Mouse (Mus musculus) heart, embryonic 13.5 days (tissue): ENCODE data around the gene Emilin3. TPM values are rescaled to one million over a fixed set of nuclear protein-coding genes. Genes with fewer than 3 reads are reported as not detected.
"Not testable (repeated sequence)": the region's sequence is repeated elsewhere in the genome, so short reads cannot be mapped to it uniquely, and the experiment has no call there.

Experiments
- ATAC-seq: fragments of 200-750 bp; cut with Nextera tagmentation; 2 replicates; pipeline ENCODE4 v1.8.0; 2017; ENCODE audit warnings: moderate TSS enrichment; ENCODE audit not compliant: insufficient number of reproducible peaks, low FRiP score, low TSS enrichment; ENCODE audit errors: extremely low read depth
- H3K27ac ChIP-seq: fragments of 300-500 bp; sonication (generic); replicated peaks from 2 replicates; pipeline ENCODE4 v1.5.1; 2015; ENCODE audit warnings: moderate library complexity, mild to moderate bottlenecking, inconsistent platforms
- H3K27me3 ChIP-seq: fragments of 300-500 bp; sonication (generic); replicated peaks from 2 replicates; pipeline ENCODE4 v1.6.1; 2015; ENCODE audit warnings: mild to moderate bottlenecking, inconsistent platforms
- H3K36me3 ChIP-seq: fragments of 300-500 bp; sonication (generic); 2 replicates; pipeline ENCODE4 v1.6.1; 2015; ENCODE audit warnings: mild to moderate bottlenecking, inconsistent platforms
- H3K4me1 ChIP-seq: fragments of 300-500 bp; sonication (generic); 2 replicates; pipeline ENCODE4 v1.6.1; 2015; ENCODE audit warnings: inconsistent platforms
- H3K4me2 ChIP-seq: fragments of 300-500 bp; sonication (generic); 2 replicates; pipeline ENCODE4 v1.6.1; 2015; ENCODE audit warnings: inconsistent platforms, mild to moderate bottlenecking, moderate library complexity
- H3K4me3 ChIP-seq: fragments of 300-500 bp; sonication (generic); 2 replicates; pipeline ENCODE4 v1.5.1; 2015; ENCODE audit warnings: moderate library complexity, mild to moderate bottlenecking, inconsistent platforms
- H3K9ac ChIP-seq: fragments of 300-500 bp; sonication (generic); 2 replicates; pipeline ENCODE4 v1.6.1; 2015; ENCODE audit warnings: inconsistent platforms, mild to moderate bottlenecking, moderate library complexity
- H3K9me3 ChIP-seq: fragments of 300-500 bp; sonication (generic); 2 replicates; pipeline ENCODE4 v1.6.1; 2016; ENCODE audit warnings: inconsistent platforms
- WGBS: fragments of 180-500 bp; shearing (Covaris S2); methylation state at CpG from one replicate; pipeline ENCODE4 v1.1.7; 2015; ENCODE audit warnings: mixed read lengths; 5-methylcytosine and 5-hydroxymethylcytosine counted together
- polyA plus RNA-seq: library from polyadenylated mRNA; unstranded; fragments of >200 nt; fragmentation: Nextera tagmentation; extraction: Ambion mirVana; gene quantifications from 2 replicates; pipeline ENCODE4 v1.2.1, GENCODE M21; 2015

Emilin3 gene
- 3.8 and 3.9 TPM in 2 replicates for polyA plus RNA-seq

DNA sequence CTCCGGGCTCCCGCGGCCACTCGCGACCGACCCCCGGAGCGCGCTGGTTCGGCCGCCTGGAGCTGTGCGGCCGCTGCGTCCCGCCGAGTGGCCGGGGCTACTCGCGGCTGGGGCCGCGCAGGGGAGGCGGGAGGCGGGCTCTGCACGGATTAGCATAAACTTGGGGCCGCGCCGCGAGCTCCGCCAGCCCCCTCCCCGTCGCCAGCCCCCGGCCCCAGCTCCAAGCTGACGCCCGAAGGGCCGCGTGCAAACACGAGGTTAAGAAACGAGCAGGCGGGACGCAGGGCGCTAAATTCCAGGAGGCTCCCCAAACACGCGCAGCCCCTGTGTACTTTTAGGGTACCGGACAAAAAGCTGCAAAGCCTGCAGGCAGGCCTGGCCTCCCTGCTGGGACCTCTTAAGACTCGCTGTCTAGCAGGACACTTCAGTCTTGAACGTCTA is at the start of gene Emilin3:
TSS of gene Emilin3 (minus strand) at position 98 of the 441 bp plus-strand sequence.
- H3K4me1 ChIP-seq: peaks cover 43% of the 10 kb centered on the region
- peak within 1 kb of the TSS; percentile 97 for H3K4me2 ChIP-seq
- H3K9me3 ChIP-seq: no peaks in the 10 kb centered on the region
- no peaks in the 10 kb centered on the region for H3K36me3 ChIP-seq
- ATAC-seq: no peak
- H3K4me3 ChIP-seq: peak within 1 kb of the TSS; percentile 65
- H3K27ac ChIP-seq: no peak within 1 kb of the TSS
- under 1% methylated on average over 46 of the region's 46 CpGs for WGBS
- peaks cover 95% of the 10 kb centered on the region for H3K27me3 ChIP-seq
- peak within 1 kb of the TSS; percentile 81 for H3K9ac ChIP-seq

DNA sequence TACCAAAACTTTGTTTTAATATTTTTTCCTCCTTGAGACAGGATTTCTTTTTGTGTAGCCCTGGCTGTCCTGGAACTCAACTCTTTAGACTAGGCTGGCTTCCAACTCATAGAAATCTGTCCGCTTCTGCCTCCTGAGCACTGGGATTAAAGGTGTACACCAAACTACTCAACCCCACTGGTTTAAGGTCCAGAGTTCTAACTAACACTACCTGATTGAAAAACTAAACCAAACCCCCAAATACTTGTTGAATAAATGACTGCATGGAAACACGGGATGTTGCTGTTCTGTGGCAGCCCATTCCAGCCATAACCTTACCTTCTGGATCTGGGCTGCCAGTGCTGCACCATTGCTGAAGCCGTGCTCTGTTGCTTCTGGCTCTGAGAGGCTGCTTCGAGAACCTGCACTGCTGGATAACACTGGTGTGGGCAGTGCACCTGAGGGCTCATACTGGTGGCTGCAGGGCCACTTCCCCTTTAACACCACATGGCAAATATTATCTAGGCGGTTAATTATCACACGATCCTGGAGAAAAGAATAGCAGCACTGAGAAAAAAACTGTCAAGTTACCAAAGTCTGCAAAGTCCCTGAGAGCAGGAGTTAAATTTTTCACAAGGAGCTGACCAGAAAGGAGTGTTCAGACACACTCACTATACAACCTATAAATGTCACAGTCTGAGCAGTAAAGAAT is 49.0 kb upstream of the Emilin3 start:
- no peak overlapping the region for H3K9ac ChIP-seq
- H3K4me2 ChIP-seq: no peak overlapping the region
- WGBS: 88% methylated on average over 6 of the region's 6 CpGs
- no peaks in the 10 kb centered on the region for H3K4me1 ChIP-seq
- no peak overlapping the region for H3K27ac ChIP-seq
- H3K36me3 ChIP-seq: peaks cover 88% of the 10 kb centered on the region
- H3K27me3 ChIP-seq: no peaks in the 10 kb centered on the region
- H3K9me3 ChIP-seq: no peaks in the 10 kb centered on the region
- ATAC-seq: no peak
- no peak overlapping the region for H3K4me3 ChIP-seq

- peaks cover 88% of the 10 kb centered on the region for H3K36me3 ChIP-seq
- WGBS: 88% methylated on average over 5 of the region's 5 CpGs
- ATAC-seq: no peak
- H3K27me3 ChIP-seq: no peaks in the 10 kb centered on the region
- no peak overlapping the region for H3K9ac ChIP-seq
- no peak overlapping the region for H3K4me3 ChIP-seq
- H3K4me1 ChIP-seq: peaks cover 8% of the 10 kb centered on the region
- no peak overlapping the region for H3K4me2 ChIP-seq
- no peaks in the 10 kb centered on the region for H3K9me3 ChIP-seq
- no peak overlapping the region for H3K27ac ChIP-seq
Observed at GRCm38 (mm10) chr2:160959901-160960300, 47.8 kb upstream of the Emilin3 start.

DNA sequence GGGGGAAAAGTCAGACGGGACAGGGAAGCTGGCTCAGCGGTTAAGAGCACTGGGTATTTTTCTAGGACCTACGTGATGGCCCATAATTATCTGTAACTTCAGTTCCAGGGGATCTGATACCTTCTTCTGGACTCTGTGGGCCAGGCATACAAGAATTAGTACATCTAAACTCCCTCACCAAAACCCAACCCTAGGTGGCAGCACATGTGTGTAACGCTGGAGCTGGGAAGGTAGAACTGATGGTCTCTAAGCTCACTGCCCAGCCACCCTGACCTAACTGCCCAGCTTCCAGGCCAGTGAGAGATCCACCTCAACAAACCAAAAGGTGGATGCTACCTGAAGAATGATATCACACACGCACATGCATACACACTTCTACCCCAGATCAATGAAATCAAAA is 46.6 kb upstream of the Emilin3 start:
- Histone ChIP-seq H3K27me3 (no peaks in the 10 kb centered on the region), H3K9ac (no peak overlapping the region), H3K4me2 (no peak overlapping the region), H3K9me3 (no peaks in the 10 kb centered on the region), H3K4me3 (no peak overlapping the region), H3K27ac (no peak overlapping the region), H3K4me1 (peaks cover 15% of the 10 kb centered on the region), H3K36me3 (peaks cover 87% of the 10 kb centered on the region)
- no peak for ATAC-seq
- WGBS: 80% methylated on average over 5 of the region's 5 CpGs

- H3K9me3 ChIP-seq, H3K9ac ChIP-seq, ATAC-seq, H3K4me3 ChIP-seq, H3K4me2 ChIP-seq, H3K27ac ChIP-seq, H3K27me3 ChIP-seq: not testable (repeated sequence)
- Histone ChIP-seq H3K36me3 (peaks cover 87% of the 10 kb centered on the region), H3K4me1 (peaks cover 24% of the 10 kb centered on the region)
Observed at GRCm38 (mm10) chr2:160957801-160958200, 45.7 kb upstream of the Emilin3 start.

DNA sequence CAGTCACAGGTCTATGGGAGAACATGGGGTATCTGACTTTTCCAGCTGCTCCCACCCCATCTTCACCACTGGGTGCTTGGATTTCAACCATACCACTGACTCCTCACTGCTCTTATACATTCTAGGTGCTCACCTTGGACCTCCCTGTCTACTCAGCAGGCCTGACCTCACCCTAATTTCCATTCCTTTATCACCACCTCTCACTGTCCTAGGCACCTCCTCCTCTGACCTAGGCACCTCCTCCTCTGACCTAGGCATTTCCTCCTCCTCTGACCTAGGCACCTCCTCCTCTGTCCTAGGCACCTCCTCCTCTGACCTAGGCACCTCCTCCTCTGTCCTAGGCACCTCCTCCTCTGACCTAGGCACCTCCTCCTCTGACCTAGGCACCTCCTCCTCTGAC is 45.2 kb upstream of the Emilin3 start:
- ATAC-seq, H3K9me3 ChIP-seq, H3K4me2 ChIP-seq, H3K4me3 ChIP-seq, H3K27ac ChIP-seq, H3K27me3 ChIP-seq, H3K9ac ChIP-seq: not testable (repeated sequence)
- Histone ChIP-seq H3K4me1 (peaks cover 28% of the 10 kb centered on the region), H3K36me3 (peaks cover 86% of the 10 kb centered on the region)

- no peak for ATAC-seq
- H3K36me3 ChIP-seq: peaks cover 83% of the 10 kb centered on the region
- H3K4me2 ChIP-seq: no peak overlapping the region
- no peak overlapping the region for H3K4me3 ChIP-seq
- no peak overlapping the region for H3K9ac ChIP-seq
- no peak overlapping the region for H3K27ac ChIP-seq
- H3K27me3 ChIP-seq: no peaks in the 10 kb centered on the region
- 61% methylated on average over 7 of the region's 7 CpGs for whole genome bisulfite sequencing
- H3K4me1 ChIP-seq: peaks cover 35% of the 10 kb centered on the region
- no peaks in the 10 kb centered on the region for H3K9me3 ChIP-seq
Observed at GRCm38 (mm10) chr2:160955331-160955730, 43.2 kb upstream of the Emilin3 start.

DNA sequence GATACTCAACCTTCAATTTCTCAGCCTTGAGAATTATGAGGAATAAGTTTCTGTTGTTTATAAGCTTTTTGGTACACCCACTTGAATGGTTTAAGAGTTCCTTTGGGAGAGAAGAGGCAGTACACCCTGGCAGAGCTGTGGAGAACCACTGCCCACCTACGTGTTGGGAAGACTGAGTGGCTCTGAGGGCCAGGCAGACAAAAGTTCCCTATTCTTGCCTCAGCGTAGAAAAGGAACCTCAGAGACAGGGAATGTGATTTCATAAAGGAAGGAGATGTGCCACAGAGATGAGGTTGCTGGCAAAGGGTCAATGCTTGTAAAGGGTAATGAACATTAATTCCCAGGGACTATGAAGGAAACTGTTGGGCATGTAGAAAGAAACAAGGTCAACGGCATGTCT is 42.4 kb upstream of the Emilin3 start:
- H3K36me3 ChIP-seq: peaks cover 83% of the 10 kb centered on the region
- H3K27ac ChIP-seq: no peak overlapping the region
- no peak for ATAC-seq
- no peaks in the 10 kb centered on the region for H3K9me3 ChIP-seq
- H3K4me2 ChIP-seq: no peak overlapping the region
- peaks cover 35% of the 10 kb centered on the region for H3K4me1 ChIP-seq
- WGBS: 83% methylated on average over 3 of the region's 3 CpGs
- H3K27me3 ChIP-seq: no peaks in the 10 kb centered on the region
- H3K9ac ChIP-seq: no peak overlapping the region
- H3K4me3 ChIP-seq: no peak overlapping the region

DNA sequence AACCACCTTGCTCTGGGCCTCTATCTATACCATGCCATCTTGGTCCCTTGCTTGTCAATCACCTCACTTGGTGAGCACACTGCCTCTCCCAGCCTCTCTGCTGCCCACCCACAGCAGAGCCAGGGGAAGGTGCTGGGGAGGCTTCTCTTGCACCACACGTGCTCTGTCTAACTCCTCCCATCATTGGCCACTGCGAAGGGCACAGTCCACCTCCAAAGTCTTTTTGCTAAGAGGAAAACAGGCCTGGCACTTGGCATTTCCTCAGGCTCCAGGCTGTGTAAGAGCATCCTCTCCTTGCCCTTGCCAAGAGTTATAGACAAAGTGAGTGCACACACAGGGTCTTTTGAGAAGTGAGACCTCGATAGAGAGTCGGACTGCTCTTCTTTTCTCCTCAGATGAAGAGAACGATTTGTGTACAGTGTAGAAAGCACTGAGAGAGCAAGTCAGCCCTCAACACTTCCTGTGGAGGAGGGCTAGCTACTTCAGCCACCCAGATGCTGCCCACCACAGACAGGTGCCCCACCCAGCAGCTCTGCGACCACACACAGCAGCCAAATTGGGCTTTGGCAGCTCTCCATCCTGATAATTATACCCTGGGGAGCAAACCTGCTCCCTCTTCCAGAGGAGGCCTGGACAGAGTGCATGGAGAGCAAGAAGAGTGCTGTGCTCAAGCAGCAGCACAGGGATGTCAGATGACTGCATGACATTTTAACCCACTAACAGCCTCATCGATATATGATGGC is 41.2 kb upstream of the Emilin3 start:
- peaks cover 35% of the 10 kb centered on the region for H3K4me1 ChIP-seq
- H3K4me3 ChIP-seq: no peak overlapping the region
- H3K27ac ChIP-seq: no peak overlapping the region
- H3K9me3 ChIP-seq: no peaks in the 10 kb centered on the region
- 72% methylated on average over 7 of the region's 7 CpGs for whole genome bisulfite sequencing
- H3K27me3 ChIP-seq: no peaks in the 10 kb centered on the region
- peaks cover 85% of the 10 kb centered on the region for H3K36me3 ChIP-seq
- no peak overlapping the region for H3K9ac ChIP-seq
- no peak for ATAC-seq
- H3K4me2 ChIP-seq: no peak overlapping the region

DNA sequence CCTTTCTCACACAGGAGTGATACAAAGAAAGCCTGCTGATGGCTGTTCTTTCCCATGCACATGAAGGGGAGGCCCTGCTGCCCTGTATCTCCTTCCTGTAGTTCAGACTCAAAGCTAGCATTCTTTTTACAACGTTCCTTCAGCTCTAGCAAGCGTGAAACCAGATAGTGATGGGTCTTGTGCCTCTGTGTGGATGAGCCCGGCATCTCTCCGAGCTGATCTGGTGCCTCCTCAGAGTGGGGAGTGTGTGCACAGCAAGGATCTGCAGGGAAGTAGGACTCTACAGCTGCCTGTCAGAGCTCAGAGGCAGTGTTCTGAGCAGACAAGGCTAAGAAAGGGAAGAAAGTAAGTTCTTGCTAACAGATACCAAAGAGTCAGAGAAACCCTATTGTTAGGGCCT is 39.5 kb upstream of the Emilin3 start:
- H3K4me2 ChIP-seq: no peak overlapping the region
- H3K27me3 ChIP-seq: no peaks in the 10 kb centered on the region
- 45% methylated on average over 4 of the region's 4 CpGs for WGBS
- peaks cover 35% of the 10 kb centered on the region for H3K4me1 ChIP-seq
- ATAC-seq: no peak
- no peak overlapping the region for H3K27ac ChIP-seq
- no peaks in the 10 kb centered on the region for H3K9me3 ChIP-seq
- no peak overlapping the region for H3K9ac ChIP-seq
- no peak overlapping the region for H3K4me3 ChIP-seq
- H3K36me3 ChIP-seq: peaks cover 92% of the 10 kb centered on the region

DNA sequence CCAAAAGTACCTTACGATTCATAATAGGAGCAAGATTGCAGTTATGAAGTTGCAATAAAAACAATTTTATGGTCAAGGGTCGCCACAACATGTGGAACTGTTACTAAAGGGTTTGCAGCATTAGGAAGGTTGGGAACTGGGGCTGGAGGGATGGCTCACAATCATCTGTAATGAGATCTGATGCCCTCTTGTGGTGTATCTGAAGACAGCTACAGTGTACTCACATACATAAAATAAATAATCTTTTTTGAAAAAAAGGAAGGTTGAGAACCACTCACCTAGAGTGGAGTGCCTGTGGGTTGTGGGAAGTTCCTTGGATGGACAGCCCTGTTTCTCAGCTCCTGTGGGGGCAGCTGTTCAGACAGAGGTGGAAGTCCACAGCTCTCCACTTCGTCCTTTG is 30.3 kb upstream of the Emilin3 start:
- Histone ChIP-seq H3K27ac (no peak overlapping the region), H3K36me3 (peaks cover 25% of the 10 kb centered on the region; the same call in 1 of the 2 replicates), H3K9ac (no peak overlapping the region), H3K27me3 (0 out of 2 replicates have a peak, but pooled peaks cover 3% of the 10 kb centered on the region), H3K4me2 (no peak overlapping the region), H3K4me1 (peaks cover 43% of the 10 kb centered on the region), H3K4me3 (no peak overlapping the region), H3K9me3 (no peaks in the 10 kb centered on the region)
- 59% methylated on average over 3 of the region's 3 CpGs for WGBS
- no peak for ATAC-seq
